Mouse (Mus musculus) myocyte (in vitro differentiated cells): ENCODE measurements around the gene Gm10053. TPM values are rescaled to one million over a fixed set of nuclear protein-coding genes. Genes with fewer than 3 reads are reported as not detected.

Experiments used
- H3K27me3 ChIP-seq: one replicate; pipeline ENCODE4 v1.6.1; 2011; ENCODE audit not compliant: control insufficient read depth, insufficient read depth, insufficient read length
- H3K36me3 ChIP-seq: one replicate; pipeline ENCODE4 v1.6.1; 2011; ENCODE audit not compliant: control insufficient read depth, insufficient read depth
- H3K4me2 ChIP-seq: one replicate; pipeline ENCODE4 v1.6.1; 2011; ENCODE audit warnings: low read depth, control low read depth
- H3K4me3 ChIP-seq: one replicate; pipeline ENCODE4 v1.5.1; 2011; ENCODE audit warnings: mild to moderate bottlenecking, control low read depth, moderate library complexity
- H3K79me2 ChIP-seq: one replicate; pipeline ENCODE4 v1.6.1; 2011; ENCODE audit not compliant: control insufficient read depth, insufficient read depth
- H3ac ChIP-seq: one replicate; pipeline ENCODE4 v1.6.1; 2011; ENCODE audit not compliant: control insufficient read depth, insufficient read length
- CEBPB ChIP-seq: IDR thresholded peaks from 2 replicates; pipeline ENCODE4 v1.6.1; 2011; ENCODE audit warnings: mild to moderate bottlenecking, moderate library complexity; ENCODE audit not compliant: poor library complexity, insufficient read depth, severe bottlenecking
- E2F4 ChIP-seq: IDR thresholded peaks from one replicate; pipeline ENCODE4 v1.6.1; 2011; ENCODE audit warnings: mild to moderate bottlenecking, control low read depth, moderate library complexity; ENCODE audit not compliant: insufficient read depth
- MAX ChIP-seq: IDR thresholded peaks from one replicate; pipeline ENCODE4 v1.6.1; 2011; ENCODE audit warnings: low read depth, mild to moderate bottlenecking, control low read depth
- MYOD1 ChIP-seq, 3 experiments: IDR thresholded peaks; one replicate each; pipeline ENCODE4 v1.6.1; 2011; ENCODE audit warnings: control low read depth in 2 of 3, low read depth in 2 of 3, mild to moderate bottlenecking in 2 of 3, moderate library complexity in 1 of 3; ENCODE audit not compliant: insufficient read length in 2 of 3, control insufficient read depth in 1 of 3
- MYOG ChIP-seq, 3 experiments: IDR thresholded peaks; one replicate each; pipeline ENCODE4 v1.6.1; 2011; ENCODE audit warnings: control low read depth in 2 of 3, low read depth in 2 of 3, mild to moderate bottlenecking in 2 of 3; ENCODE audit not compliant: insufficient read length in 2 of 3, control insufficient read depth in 1 of 3, insufficient read depth in 1 of 3
- POLR2A ChIP-seq: IDR thresholded peaks from one replicate; pipeline ENCODE4 v1.6.1; 2011; ENCODE audit warnings: low read depth, mild to moderate bottlenecking, control low read depth, moderate library complexity; ENCODE audit not compliant: insufficient read length
- POLR2AphosphoS2 ChIP-seq: IDR thresholded peaks from one replicate; pipeline ENCODE4 v1.6.1; 2011; ENCODE audit warnings: low read depth, control low read depth; ENCODE audit not compliant: insufficient read length
- REST ChIP-seq: IDR thresholded peaks from one replicate; pipeline ENCODE4 v1.6.1; 2011; ENCODE audit warnings: mild to moderate bottlenecking, control low read depth, moderate library complexity; ENCODE audit not compliant: insufficient read depth, insufficient read length
- SRF ChIP-seq: IDR thresholded peaks from one replicate; pipeline ENCODE4 v1.6.1; 2011; ENCODE audit warnings: low read depth; ENCODE audit not compliant: control insufficient read depth, insufficient read length
- TCF12 ChIP-seq: IDR thresholded peaks from one replicate; pipeline ENCODE4 v1.6.1; 2011; ENCODE audit warnings: mild to moderate bottlenecking, control low read depth; ENCODE audit not compliant: poor library complexity, insufficient read depth, severe bottlenecking
- TCF3 ChIP-seq: IDR thresholded peaks from one replicate; pipeline ENCODE4 v1.6.1; 2011; ENCODE audit warnings: low read depth, control low read depth; ENCODE audit not compliant: insufficient read length
- USF1 ChIP-seq: IDR thresholded peaks from one replicate; pipeline ENCODE4 v1.6.1; 2011; ENCODE audit warnings: low read depth, mild to moderate bottlenecking, control low read depth, moderate library complexity
- polyA plus RNA-seq: library from polyadenylated mRNA; unstranded; fragments of >200 nt; fragmentation: generic; extraction: Trizol; gene quantifications from one replicate; pipeline ENCODE4 v1.2.1, GENCODE M21; 2012; ENCODE audit warnings: missing spikeins

Gm10053 gene
- polyA plus RNA-seq, 1 experiment: 160 TPM

DNA sequence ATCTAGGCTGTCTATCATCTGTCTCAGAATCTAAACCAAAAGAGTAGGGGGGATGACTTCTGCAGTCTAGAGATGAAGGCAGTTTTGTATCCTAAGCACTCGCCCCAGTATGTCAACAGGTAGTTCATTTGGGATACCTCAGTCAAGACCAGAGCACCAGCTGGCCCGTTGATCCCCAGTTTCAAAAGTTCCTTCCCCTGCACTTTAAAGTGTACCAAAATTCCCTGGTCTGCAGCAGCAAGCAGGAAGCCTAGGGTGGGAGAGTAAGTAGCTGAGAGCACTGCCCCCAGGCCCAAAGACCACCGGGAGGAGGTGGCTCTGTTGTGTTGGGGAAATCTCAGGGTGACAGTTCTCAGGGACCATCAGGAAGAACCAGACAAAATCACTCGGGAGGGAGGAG is 21.1 kb downstream of the Gm10053 start:
- Histone ChIP-seq H3K4me2 (no peak overlapping the region), H3ac (no peak overlapping the region), H3K27me3 (peaks cover 32% of the 10 kb centered on the region), H3K79me2 (no peaks in the 10 kb centered on the region), H3K36me3 (no peaks in the 10 kb centered on the region), H3K4me3 (no peak overlapping the region)
- TF ChIP-seq CEBPB: no peak
- TF ChIP-seq MAX: no peak
- no peak for TF ChIP-seq SRF
- TF ChIP-seq TCF12: no peak
- TF ChIP-seq POLR2AphosphoS2: no peak
- TF ChIP-seq USF1: no peak
- no peak for TF ChIP-seq POLR2A
- TF ChIP-seq MYOG (IDR thresholded peaks at IDR 0.05; ENCODE audit: control insufficient read depth in 1 of 3, insufficient read depth in 1 of 3, insufficient read length in 2 of 3, low read depth in 2 of 3): no peak
- no peak for TF ChIP-seq REST
- TF ChIP-seq MYOD1 (IDR thresholded peaks at IDR 0.05; ENCODE audit: control insufficient read depth in 1 of 3, insufficient read length in 2 of 3, low read depth in 2 of 3): no peak
- TF ChIP-seq E2F4: no peak
- TF ChIP-seq TCF3: no peak

DNA sequence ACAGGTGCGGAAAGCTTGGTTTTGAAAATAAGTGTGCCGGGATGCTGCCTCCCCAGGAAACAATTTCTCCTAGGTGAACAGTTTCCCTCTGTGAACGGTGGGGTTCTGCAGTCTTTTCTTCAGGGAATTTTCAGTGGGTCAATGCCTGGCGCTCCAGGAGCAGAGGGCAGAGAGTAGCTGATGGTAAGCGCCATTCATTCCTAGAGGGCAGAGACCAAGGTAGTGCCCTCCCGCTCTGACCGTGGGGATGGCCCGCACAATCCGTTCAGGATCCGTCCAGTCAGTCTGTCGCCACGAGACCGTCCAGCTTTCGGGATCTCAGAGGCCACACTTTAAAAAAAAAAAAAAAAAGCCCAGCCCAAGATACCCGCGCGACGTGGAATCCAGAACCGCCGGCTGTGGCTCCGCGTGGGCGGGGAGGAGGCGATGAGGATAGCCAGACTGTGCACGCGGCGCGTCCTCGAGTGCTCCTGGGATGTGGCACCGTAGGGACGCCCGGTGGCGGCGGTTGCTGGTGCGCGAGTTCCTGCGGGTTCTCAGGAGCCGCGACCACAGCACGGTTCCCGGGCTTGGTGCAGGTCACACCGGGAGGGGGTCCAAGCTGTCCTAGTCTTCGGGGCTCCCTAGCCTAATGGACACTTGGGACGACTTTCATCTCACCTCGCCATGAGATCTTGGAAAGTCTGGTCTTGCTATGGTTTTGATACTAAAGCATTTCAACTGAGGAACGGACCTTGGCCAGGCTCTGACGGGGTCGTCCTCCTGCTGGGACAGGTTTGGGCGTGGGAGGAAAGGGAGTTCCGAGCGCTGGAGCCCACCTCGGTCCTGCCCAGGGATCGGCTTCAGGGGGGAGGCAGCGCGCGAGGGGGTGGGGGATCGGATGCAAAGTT is 21.8 kb downstream of the Gm10053 start:
- Histone ChIP-seq H3ac (no peak overlapping the region), H3K4me2 (no peak overlapping the region), H3K27me3 (peaks cover 32% of the 10 kb centered on the region), H3K36me3 (no peaks in the 10 kb centered on the region), H3K4me3 (no peak overlapping the region), H3K79me2 (no peaks in the 10 kb centered on the region)
- TF ChIP-seq TCF12 (no peak), POLR2AphosphoS2 (no peak), USF1 (no peak), SRF (no peak), MYOD1 (IDR thresholded peaks at IDR 0.05; ENCODE audit: control insufficient read depth in 1 of 3, insufficient read length in 2 of 3, low read depth in 2 of 3) (no peak), TCF3 (no peak), MYOG (IDR thresholded peaks at IDR 0.05; ENCODE audit: control insufficient read depth in 1 of 3, insufficient read depth in 1 of 3, insufficient read length in 2 of 3, low read depth in 2 of 3) (no peak), CEBPB (no peak), MAX (no peak), POLR2A (no peak), E2F4 (no peak), REST (no peak)

DNA sequence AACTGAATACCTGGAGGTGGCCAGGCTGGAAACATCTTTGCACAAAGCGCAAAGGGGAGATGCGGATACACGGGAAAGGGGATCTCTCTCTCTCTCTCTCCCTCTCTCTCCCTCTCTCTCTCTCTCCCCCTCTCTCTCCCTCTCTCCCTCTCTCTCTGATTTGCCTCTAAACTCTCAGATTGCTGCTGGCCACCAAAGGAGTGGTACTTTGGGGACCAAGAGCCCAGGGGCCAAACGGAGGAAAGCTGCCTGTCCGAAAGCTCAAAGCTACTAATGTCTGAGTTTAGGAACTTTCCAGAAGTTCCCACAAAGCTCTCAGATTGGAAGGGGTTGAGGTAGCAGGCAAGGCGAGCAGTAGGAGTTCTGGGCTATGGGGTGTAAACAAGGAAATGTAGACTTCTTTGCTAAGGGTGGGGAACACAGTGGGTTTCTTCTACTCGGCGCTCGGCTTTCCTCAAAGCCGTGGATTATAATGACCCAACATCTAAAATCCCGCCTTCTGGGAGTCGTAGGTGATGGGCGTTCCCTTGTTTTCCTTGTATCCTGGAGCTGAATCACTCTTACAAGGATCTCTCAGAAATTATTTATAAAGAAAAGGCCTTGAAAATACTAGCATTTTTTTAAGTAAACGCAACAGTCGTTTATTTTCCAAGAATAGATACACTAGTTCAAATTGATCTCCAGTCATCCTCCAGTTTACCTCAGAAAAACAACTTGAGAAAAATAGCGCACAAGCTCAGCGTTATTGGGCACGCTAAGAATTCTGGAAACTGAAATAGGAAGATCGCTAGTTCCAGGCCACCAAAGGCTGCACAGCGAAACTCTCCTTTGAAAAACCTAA is 22.6 kb downstream of the Gm10053 start:
- no peak overlapping the region for H3K4me3 ChIP-seq
- no peaks in the 10 kb centered on the region for H3K79me2 ChIP-seq
- H3K36me3 ChIP-seq: no peaks in the 10 kb centered on the region
- H3K4me2 ChIP-seq: no peak overlapping the region
- no peak for TF ChIP-seq USF1
- no peak for TF ChIP-seq E2F4
- no peak for TF ChIP-seq TCF3
- no peak for TF ChIP-seq POLR2A
- TF ChIP-seq MYOG (IDR thresholded peaks at IDR 0.05; ENCODE audit: control insufficient read depth in 1 of 3, insufficient read depth in 1 of 3, insufficient read length in 2 of 3, low read depth in 2 of 3): no peak
- peaks cover 32% of the 10 kb centered on the region for H3K27me3 ChIP-seq
- H3ac ChIP-seq: no peak overlapping the region

DNA sequence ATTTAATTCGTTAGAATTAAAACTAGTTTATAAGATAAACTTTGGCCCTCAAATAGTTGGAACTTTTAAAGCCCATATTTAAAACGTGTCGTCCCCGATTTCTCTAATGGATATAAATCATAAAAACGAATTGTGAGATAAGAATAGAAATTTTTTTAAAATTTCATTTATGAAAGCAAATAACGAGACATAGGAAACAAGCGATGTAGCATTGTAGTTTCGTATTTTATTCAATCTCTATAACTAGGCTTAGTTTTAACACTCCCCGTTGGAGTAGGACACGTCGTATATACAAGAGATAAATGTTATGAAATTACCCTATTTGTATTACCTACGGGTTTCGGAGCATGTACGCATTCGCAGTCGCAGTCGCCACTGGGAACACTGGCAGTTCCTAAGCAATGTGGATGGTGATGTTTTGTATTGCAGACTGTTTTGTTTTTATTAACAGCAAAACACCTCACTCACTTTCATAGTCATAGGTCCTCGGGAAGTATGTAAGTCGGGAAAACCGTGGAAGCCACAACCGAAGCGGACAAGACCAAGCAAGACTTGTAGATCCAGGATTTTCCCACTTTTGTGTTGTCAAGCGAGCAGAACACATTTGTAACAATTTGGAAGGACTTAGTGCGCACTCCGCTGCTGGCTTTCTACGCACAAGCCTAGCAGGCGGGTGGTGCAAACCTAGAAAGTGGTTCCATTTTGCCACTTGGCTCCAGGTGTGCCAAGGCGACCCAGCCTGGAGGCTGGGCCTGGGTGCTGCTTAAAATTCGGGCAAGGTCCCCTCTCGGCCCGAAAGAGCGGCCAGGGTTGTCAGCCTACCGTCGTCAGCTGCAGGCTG is 23.5 kb downstream of the Gm10053 start:
- Histone ChIP-seq H3K79me2 (no peaks in the 10 kb centered on the region), H3K4me2 (no peak overlapping the region), H3K36me3 (no peaks in the 10 kb centered on the region), H3ac (no peak overlapping the region), H3K27me3 (peaks cover 32% of the 10 kb centered on the region), H3K4me3 (no peak overlapping the region)
- TF ChIP-seq SRF (no peak), MYOD1 (IDR thresholded peaks at IDR 0.05; ENCODE audit: control insufficient read depth in 1 of 3, insufficient read length in 2 of 3, low read depth in 2 of 3) (no peak), MYOG (IDR thresholded peaks at IDR 0.05; ENCODE audit: control insufficient read depth in 1 of 3, insufficient read depth in 1 of 3, insufficient read length in 2 of 3, low read depth in 2 of 3) (no peak), E2F4 (no peak), MAX (no peak)
